Mouse (Mus musculus) thymus, adult 2 months (tissue): ENCODE data around the gene Tmod1.

Experiments used
- CTCF ChIP-seq: fragments of 200-500 bp; IDR thresholded peaks from 2 replicates; pipeline ENCODE4 v1.5.1; 2012; ENCODE audit warnings: mild to moderate bottlenecking, control low read depth, low read length, moderate library complexity, borderline replicate concordance; ENCODE audit not compliant: control insufficient read depth, poor library complexity, insufficient read depth; ENCODE audit errors: extremely low read depth
- POLR2A ChIP-seq: fragments of 200-500 bp; IDR thresholded peaks from 2 replicates; pipeline ENCODE4 v1.6.1; 2012; ENCODE audit warnings: mild to moderate bottlenecking, low read length, control low read depth, moderate library complexity; ENCODE audit not compliant: control insufficient read depth, poor library complexity, insufficient read depth; ENCODE audit errors: extremely low read depth

- no peak for TF ChIP-seq POLR2A
- no peak for TF ChIP-seq CTCF
Observed at GRCm38 (mm10) chr4:46068573-46068972, 29.8 kb downstream of the Tmod1 start.
